In genomic region chr15:98728366-98728765, GRCm38 (mm10) we compare ENCODE assay signal across 8 mouse cellular contexts. TPM values are rescaled to one million over a fixed set of nuclear protein-coding genes. Genes with fewer than 3 reads are reported as not detected.
A peak's percentile ranks its signal among the peaks of the same experiment; 100 is the strongest.
DNase-seq lines count a peak whose midpoint lies in the region; ATAC-seq and TF ChIP-seq lines count a peak whose summit lies in the region.

No protein-coding gene starts in this region.

- H3K27ac ChIP-seq in hindbrain, embryonic 14.5 days, result no peak overlapping the region
- H3K27ac ChIP-seq in liver, embryonic 12.5 days, result no peak overlapping the region

- H3K4me3 ChIP-seq in E14TG2a.4 (replicated peaks; ENCODE audit: low read length), result peak overlapping the region; percentile 85
- H3K4me3 ChIP-seq in hindbrain, embryonic 14.5 days (replicated peaks; ENCODE audit: low read length), result peak overlapping the region; percentile 35; the same call in 1 of the 2 replicates
- H3K4me3 ChIP-seq in liver, embryonic 12.5 days, result peak overlapping the region; percentile 64; the same call in 1 of the 2 replicates

- peaks cover 12% of the 10 kb centered on the region for H3K27me3 ChIP-seq in E14TG2a.4 (ENCODE audit: insufficient read depth, low read length)
- peaks cover 13% of the 10 kb centered on the region; the same call in 1 of the 2 replicates for H3K27me3 ChIP-seq in hindbrain, embryonic 14.5 days (ENCODE audit: control insufficient read depth, insufficient read depth, low read length)
- peaks cover 55% of the 10 kb centered on the region for H3K27me3 ChIP-seq in liver, embryonic 12.5 days (replicated peaks)

- H3K4me2 ChIP-seq in hindbrain, embryonic 14.5 days (replicated peaks), result peak overlapping the region; percentile 86
- H3K4me2 ChIP-seq in liver, embryonic 12.5 days, result peak overlapping the region; percentile 88

- DNase-seq in adrenal gland, postnatal 36 days, result peak; percentile 29 to 44
- no peak for DNase-seq in adrenal gland, adult 8-10 months
- no peak for DNase-seq in hindbrain, embryonic 14.5 days (ENCODE audit: low spot score)
- DNase-seq in thymus, postnatal 14 days, result no peak
- no peak for DNase-seq in urinary bladder, postnatal 36 days (ENCODE audit: low spot score in 2 of 2)

- peaks cover 60% of the 10 kb centered on the region for H3K4me1 ChIP-seq in E14TG2a.4 (replicated peaks; ENCODE audit: low read depth, low read length)
- 0 out of 2 replicates have a peak, but pooled peaks cover 3% of the 10 kb centered on the region for H3K4me1 ChIP-seq in hindbrain, embryonic 14.5 days (replicated peaks; ENCODE audit: control insufficient read depth, insufficient read depth, low read length)
- peaks cover 53% of the 10 kb centered on the region for H3K4me1 ChIP-seq in liver, embryonic 12.5 days

- no peaks in the 10 kb centered on the region for H3K9me3 ChIP-seq in E14TG2a.4 (ENCODE audit: low read length)
- H3K9me3 ChIP-seq in hindbrain, embryonic 14.5 days (ENCODE audit: control insufficient read depth, low read length), result no peaks in the 10 kb centered on the region
- H3K9me3 ChIP-seq in liver, embryonic 12.5 days (replicated peaks), result no peaks in the 10 kb centered on the region

- H3K9ac ChIP-seq in hindbrain, embryonic 14.5 days, result no peak overlapping the region
- no peak overlapping the region for H3K9ac ChIP-seq in liver, embryonic 12.5 days

- TF ChIP-seq CTCF in E14TG2a.4 (conservative IDR thresholded peaks at IDR 0.05; ENCODE audit: low read length), result no peak

- ATAC-seq in hindbrain, embryonic 14.5 days (ENCODE audit: low FRiP score), result no peak
- ATAC-seq in liver, embryonic 12.5 days, result peak; percentile 1; the same call in 1 of the 2 replicates
- no peak for ATAC-seq in CD4-positive, CD25-positive, alpha-beta regulatory T cell, adult 4 months

- 35% methylated on average over 9 of the region's 9 CpGs for WGBS in hindbrain, embryonic 14.5 days
- 18% methylated on average over 9 of the region's 9 CpGs for WGBS in liver, embryonic 12.5 days (ENCODE audit: insufficient replicate concordance)

- H3K36me3 ChIP-seq in E14TG2a.4 (ENCODE audit: insufficient read depth, low read length), result no peaks in the 10 kb centered on the region
- H3K36me3 ChIP-seq in hindbrain, embryonic 14.5 days (replicated peaks; ENCODE audit: control insufficient read depth, insufficient read depth), result no peaks in the 10 kb centered on the region
- H3K36me3 ChIP-seq in liver, embryonic 12.5 days, result no peaks in the 10 kb centered on the region

RNA-seq across cellular contexts. Expression of gene Fkbp11, which starts 0.4 kb away (rescaled TPM):
- 1 to 10 TPM; 7.5 to 9.1 TPM for total RNA-seq in adrenal gland, postnatal 36 days (2021)
- 10 to 100 TPM in 1 of 4 experiments, 1 to 10 TPM in 3; 7.1 to 14.4 (median 9.8) TPM for total RNA-seq in adrenal gland, adult 8-10 months (2022)
- polyA plus RNA-seq in hindbrain, embryonic 14.5 days (2014; fragmentation: Nextera tagmentation; extraction: Ambion mirVana), result 6.4 and 7.2 TPM in 2 replicates
- 83.5 and 90.2 TPM in 2 replicates for polyA plus RNA-seq in liver, embryonic 12.5 days (2016; fragmentation: Nextera tagmentation; extraction: Ambion mirVana)
- polyA plus RNA-seq in CD4-positive, CD25-positive, alpha-beta regulatory T cell, adult 4 months (2017; shearing (Covaris generic)), result 1 to 10 TPM in 1 of 2 experiments, under 1 TPM in 1; 0.75 to 1.0 TPM

RNA-seq across cellular contexts. Expression of gene Ccdc65, which starts 20.4 kb away (rescaled TPM):
- under 1 TPM; 0.23 to 0.26 TPM for total RNA-seq in adrenal gland, postnatal 36 days (2021)
- under 1 TPM; 0.59 to 0.90 (median 0.82) TPM for total RNA-seq in adrenal gland, adult 8-10 months (2022)
- polyA plus RNA-seq in hindbrain, embryonic 14.5 days (2014; fragmentation: Nextera tagmentation; extraction: Ambion mirVana), result 5.6 and 6.6 TPM in 2 replicates
- 0.06 TPM in 1 of 2 replicates, not detected in the other for polyA plus RNA-seq in liver, embryonic 12.5 days (2016; fragmentation: Nextera tagmentation; extraction: Ambion mirVana)
- polyA plus RNA-seq in CD4-positive, CD25-positive, alpha-beta regulatory T cell, adult 4 months (2017; shearing (Covaris generic)), result not detected

RNA-seq across cellular contexts. Expression of gene Arf3, which starts 34.6 kb away (rescaled TPM):
- total RNA-seq in adrenal gland, postnatal 36 days (2021), result 100 to 1,000 TPM; 132 to 140 TPM
- total RNA-seq in adrenal gland, adult 8-10 months (2022), result 100 to 1,000 TPM; 153 to 163 (median 159) TPM
- polyA plus RNA-seq in hindbrain, embryonic 14.5 days (2014; fragmentation: Nextera tagmentation; extraction: Ambion mirVana), result 77.2 and 84.7 TPM in 2 replicates
- 22.4 TPM in 2 replicates for polyA plus RNA-seq in liver, embryonic 12.5 days (2016; fragmentation: Nextera tagmentation; extraction: Ambion mirVana)
- polyA plus RNA-seq in CD4-positive, CD25-positive, alpha-beta regulatory T cell, adult 4 months (2017; shearing (Covaris generic)), result 10 to 100 TPM; 33.0 to 35.3 TPM

RNA-seq across cellular contexts. Expression of gene Wnt10b, which starts 49.6 kb away (rescaled TPM):
- total RNA-seq in adrenal gland, postnatal 36 days (2021), result 1 to 10 TPM; 1.1 to 1.3 TPM
- 10 to 100 TPM in 1 of 4 experiments, 1 to 10 TPM in 1, under 1 TPM in 2; 0.49 to 12.9 (median 5.0) TPM for total RNA-seq in adrenal gland, adult 8-10 months (2022)
- polyA plus RNA-seq in hindbrain, embryonic 14.5 days (2014; fragmentation: Nextera tagmentation; extraction: Ambion mirVana), result not detected in 2 replicates
- polyA plus RNA-seq in liver, embryonic 12.5 days (2016; fragmentation: Nextera tagmentation; extraction: Ambion mirVana), result not detected in 2 replicates
- not detected for polyA plus RNA-seq in CD4-positive, CD25-positive, alpha-beta regulatory T cell, adult 4 months (2017; shearing (Covaris generic))

RNA-seq across cellular contexts. Expression of gene Rnd1, which starts 51.1 kb away (rescaled TPM):
- 1 to 10 TPM; 2.1 to 2.4 TPM for total RNA-seq in adrenal gland, postnatal 36 days (2021)
- 1 to 10 TPM; 2.5 to 9.7 (median 4.0) TPM for total RNA-seq in adrenal gland, adult 8-10 months (2022)
- polyA plus RNA-seq in hindbrain, embryonic 14.5 days (2014; fragmentation: Nextera tagmentation; extraction: Ambion mirVana), result 6.0 and 6.1 TPM in 2 replicates
- 0.30 and 0.50 TPM in 2 replicates for polyA plus RNA-seq in liver, embryonic 12.5 days (2016; fragmentation: Nextera tagmentation; extraction: Ambion mirVana)
- 1 to 10 TPM in 1 of 2 experiments, under 1 TPM in 1; 0.35 to 1.9 TPM for polyA plus RNA-seq in CD4-positive, CD25-positive, alpha-beta regulatory T cell, adult 4 months (2017; shearing (Covaris generic))

Comparison
In these comparisons a context has a peak if more than half of its experiments do, and no peak if none do; other contexts are left out.
1. DNase-seq: peak in adrenal gland, postnatal 36 days (2 of 2); none in adrenal gland, adult 8-10 months (single experiment), hindbrain, embryonic 14.5 days (single experiment), thymus, postnatal 14 days (single experiment) and urinary bladder, postnatal 36 days (0 of 2).
2. H3K4me3 ChIP-seq: peak in every context shown above with its lines; median percentile 85 in E14TG2a.4; 64 in liver, embryonic 12.5 days; 35 in hindbrain, embryonic 14.5 days.
3. RNA of gene Fkbp11, which starts 0.4 kb away (polyA plus RNA-seq): 83.5 to 90.2 TPM in liver, embryonic 12.5 days; 6.4 to 7.2 TPM in hindbrain, embryonic 14.5 days and 0.75 to 1.0 TPM in CD4-positive, CD25-positive, alpha-beta regulatory T cell, adult 4 months; every median in the first group is over 10 times any median in the second.